Mouse (Mus musculus) embryonic facial prominence, embryonic 15.5 days (tissue): ENCODE measurements around the gene Tlk2. TPM values are rescaled to one million over a fixed set of nuclear protein-coding genes. Genes with fewer than 3 reads are reported as not detected.
"Not testable (repeated sequence)": the region's sequence is repeated elsewhere in the genome, so short reads cannot be mapped to it uniquely, and the experiment has no call there.

Experiments used
- ATAC-seq: fragments of 200-750 bp; cut with Nextera tagmentation; 2 replicates; pipeline ENCODE4 v1.8.0; 2017; ENCODE audit warnings: low read depth, moderate TSS enrichment; ENCODE audit not compliant: insufficient number of reproducible peaks, low FRiP score, low TSS enrichment
- H3K27ac ChIP-seq: fragments of 300-500 bp; sonication (generic); replicated peaks from 2 replicates; pipeline ENCODE4 v1.5.1; 2015; ENCODE audit warnings: mild to moderate bottlenecking, inconsistent platforms
- H3K27me3 ChIP-seq: fragments of 300-500 bp; sonication (generic); 2 replicates; pipeline ENCODE4 v1.6.1; 2015; ENCODE audit warnings: inconsistent platforms
- H3K36me3 ChIP-seq: fragments of 300-500 bp; sonication (generic); 2 replicates; pipeline ENCODE4 v1.6.1; 2015; ENCODE audit warnings: mild to moderate bottlenecking, inconsistent platforms
- H3K4me1 ChIP-seq: fragments of 300-500 bp; sonication (generic); 2 replicates; pipeline ENCODE4 v1.6.1; 2015; ENCODE audit warnings: inconsistent platforms
- H3K4me2 ChIP-seq: fragments of 300-500 bp; sonication (generic); replicated peaks from 2 replicates; pipeline ENCODE4 v1.6.1; 2015; ENCODE audit warnings: mild to moderate bottlenecking, inconsistent platforms
- H3K4me3 ChIP-seq: fragments of 300-500 bp; sonication (generic); replicated peaks from 2 replicates; pipeline ENCODE4 v1.5.1; 2015; ENCODE audit warnings: mild to moderate bottlenecking, inconsistent platforms
- H3K9ac ChIP-seq: fragments of 300-500 bp; sonication (generic); 2 replicates; pipeline ENCODE4 v1.6.1; 2015; ENCODE audit warnings: inconsistent platforms
- H3K9me3 ChIP-seq: fragments of 300-500 bp; sonication (generic); replicated peaks from 2 replicates; pipeline ENCODE4 v1.6.1; 2016; ENCODE audit warnings: inconsistent platforms
- WGBS: fragments of 180-500 bp; shearing (Covaris S2); methylation state at CpG from one replicate; pipeline ENCODE4 v1.1.7; 2015; 5-methylcytosine and 5-hydroxymethylcytosine counted together
- polyA plus RNA-seq: library from polyadenylated mRNA; unstranded; fragments of >200 nt; fragmentation: Nextera tagmentation; extraction: Ambion mirVana; gene quantifications from 2 replicates; pipeline ENCODE4 v1.2.1, GENCODE M21; 2015

Gene Tlk2
- polyA plus RNA-seq = 17.7 and 19.1 TPM in 2 replicates

DNA sequence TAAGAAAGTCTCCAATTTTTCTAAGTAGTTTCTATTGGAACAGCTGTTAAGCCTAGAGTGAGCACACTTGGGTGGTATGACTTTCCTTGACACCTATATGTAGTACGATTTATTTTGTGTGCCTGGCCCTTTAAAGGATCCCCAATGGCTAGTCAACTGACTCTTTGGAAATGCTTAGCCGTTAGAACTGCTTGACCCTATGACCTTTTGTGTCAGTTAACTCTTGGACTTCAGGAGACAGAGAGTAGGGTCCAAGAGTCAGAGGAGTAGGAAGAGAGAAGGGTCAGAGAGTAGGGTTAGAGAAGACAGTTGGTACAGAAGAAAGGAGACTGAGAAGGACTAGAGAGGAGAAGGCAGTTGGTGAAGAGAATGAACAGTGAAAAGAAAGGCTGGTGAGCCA is at the start of gene Tlk2:
Gene Tlk2, plus strand, starts transcription at position 292 of the 400 bp plus-strand sequence.
- 0 out of 2 replicates have a peak within 1 kb of the TSS, but pooled peaks have one; percentile 95 for H3K27ac ChIP-seq
- H3K4me1 ChIP-seq = peaks cover 17% of the 10 kb centered on the region
- peak within 1 kb of the TSS; percentile 68; the same call in 1 of the 2 replicates for H3K4me3 ChIP-seq
- peaks cover 5% of the 10 kb centered on the region; the same call in 1 of the 2 replicates for H3K36me3 ChIP-seq
- 51% methylated on average over 2 of the region's 2 CpGs for WGBS
- no peaks in the 10 kb centered on the region for H3K27me3 ChIP-seq
- no peak within 1 kb of the TSS for H3K9ac ChIP-seq
- H3K9me3 ChIP-seq = no peaks in the 10 kb centered on the region
- peak within 1 kb of the TSS; percentile 76 for H3K4me2 ChIP-seq
- ATAC-seq = no peak

DNA sequence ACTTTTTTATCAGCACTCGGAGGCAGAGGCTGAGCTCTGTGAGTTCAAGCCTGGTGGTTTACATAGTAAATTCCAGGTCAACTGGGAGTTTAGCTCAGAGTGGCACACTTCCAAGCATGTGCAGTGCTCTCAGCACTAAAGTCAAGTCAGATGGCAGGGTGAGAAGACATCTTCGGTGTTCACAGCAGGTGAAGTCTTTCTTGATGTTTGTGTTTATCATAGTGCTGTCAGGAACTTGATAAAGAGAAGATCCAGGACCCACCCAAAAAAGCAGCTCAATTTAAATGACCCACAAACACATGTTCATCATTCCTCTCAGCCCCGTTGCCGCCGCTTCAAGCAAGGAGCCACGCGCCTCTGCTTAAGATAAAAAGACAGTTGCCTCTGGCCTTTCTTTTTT is 42.9 kb upstream of the Tlk2 start:
- H3K36me3 ChIP-seq = peaks cover 88% of the 10 kb centered on the region
- 94% methylated on average over 7 of the region's 7 CpGs for WGBS
- H3K4me1 ChIP-seq = no peaks in the 10 kb centered on the region
- H3K27ac ChIP-seq = no peak overlapping the region
- H3K9me3 ChIP-seq = no peaks in the 10 kb centered on the region
- no peaks in the 10 kb centered on the region for H3K27me3 ChIP-seq
- H3K9ac ChIP-seq = no peak overlapping the region
- no peak overlapping the region for H3K4me3 ChIP-seq
- no peak for ATAC-seq
- no peak overlapping the region for H3K4me2 ChIP-seq

DNA sequence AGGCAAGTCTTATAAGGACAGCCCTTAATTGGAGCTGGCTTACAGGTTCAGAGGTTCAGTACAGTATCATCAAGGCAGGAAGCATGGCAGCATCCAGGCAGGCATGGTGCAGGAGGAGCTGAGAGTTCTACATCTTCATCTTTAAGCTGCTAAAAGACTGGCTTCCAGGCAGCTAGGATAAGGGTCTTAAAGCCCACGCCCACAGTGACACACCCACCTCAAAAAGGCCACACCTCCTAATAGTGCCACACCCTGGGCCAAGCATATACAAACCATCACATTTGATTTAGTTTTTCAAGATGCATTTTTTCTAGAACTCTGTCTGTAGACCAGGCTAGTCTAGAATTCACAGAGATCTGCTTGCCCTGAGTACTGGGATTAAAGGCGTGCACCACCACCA is 41.4 kb upstream of the Tlk2 start:
- not testable (repeated sequence) for H3K4me1 ChIP-seq, H3K4me3 ChIP-seq, H3K4me2 ChIP-seq, H3K27me3 ChIP-seq, H3K27ac ChIP-seq, H3K9ac ChIP-seq, ATAC-seq, H3K9me3 ChIP-seq
- peaks cover 84% of the 10 kb centered on the region for H3K36me3 ChIP-seq
- 83% methylated on average over 2 of the region's 2 CpGs for WGBS

DNA sequence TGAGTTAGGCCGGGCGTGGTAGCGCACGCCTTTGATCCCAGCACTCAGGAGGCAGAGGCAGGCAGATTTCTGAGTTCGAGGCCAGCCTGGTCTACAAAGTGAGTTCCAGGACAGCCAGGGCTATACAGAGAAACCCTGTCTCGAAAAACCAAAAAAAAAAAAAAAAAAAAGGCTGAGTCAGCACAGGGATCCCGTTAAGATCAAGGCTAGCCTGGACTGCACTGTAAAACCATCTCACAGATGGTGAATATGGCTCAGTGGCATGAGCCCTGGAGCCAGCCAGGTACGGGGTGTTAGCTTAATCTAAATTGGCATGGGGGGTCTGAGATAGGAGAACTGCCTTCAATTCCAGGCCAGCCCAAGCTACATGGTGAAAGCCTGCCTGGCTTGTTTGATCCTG is 38.1 kb upstream of the Tlk2 start:
- H3K36me3 ChIP-seq = peaks cover 54% of the 10 kb centered on the region
- H3K27me3 ChIP-seq, H3K9me3 ChIP-seq, H3K4me2 ChIP-seq, H3K27ac ChIP-seq, H3K4me3 ChIP-seq, H3K4me1 ChIP-seq, ATAC-seq, H3K9ac ChIP-seq: not testable (repeated sequence)
- WGBS = 95% methylated on average over 8 of the region's 8 CpGs

DNA sequence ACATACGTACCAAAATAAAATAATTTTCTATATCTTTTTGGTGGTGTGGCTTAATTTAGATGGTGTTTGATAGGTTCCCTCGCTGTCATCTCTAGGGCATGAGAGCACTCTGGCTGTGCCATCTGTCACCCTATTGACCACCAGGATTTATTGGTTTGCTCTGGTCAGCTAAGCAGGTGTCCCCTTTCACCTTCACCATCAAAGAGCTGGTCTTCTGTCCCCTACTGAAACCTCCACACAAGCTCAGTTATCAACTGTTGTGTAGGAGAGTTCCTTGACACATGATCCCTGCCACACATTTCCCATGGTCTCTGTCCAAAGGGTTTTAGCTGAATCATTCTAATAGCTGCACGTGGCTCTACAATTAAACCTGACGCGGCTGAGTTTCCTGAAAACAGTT is 37.5 kb upstream of the Tlk2 start:
- no peak overlapping the region for H3K27ac ChIP-seq

GRCm38 (mm10) chr11:105143564-105143963 is 35.0 kb upstream of the Tlk2 start:
- Histone ChIP-seq H3K9me3 (no peaks in the 10 kb centered on the region), H3K4me1 (no peaks in the 10 kb centered on the region), H3K36me3 (peaks cover 25% of the 10 kb centered on the region), H3K4me2 (no peak overlapping the region), H3K4me3 (no peak overlapping the region), H3K9ac (no peak overlapping the region), H3K27ac (no peak overlapping the region), H3K27me3 (no peaks in the 10 kb centered on the region)
- no peak for ATAC-seq

More for the DNA sequence above, 37.5 kb upstream of the Tlk2 start:
- peaks cover 48% of the 10 kb centered on the region for H3K36me3 ChIP-seq
- H3K27me3 ChIP-seq = no peaks in the 10 kb centered on the region
- WGBS = 89% methylated on average over 5 of the region's 5 CpGs
- H3K4me3 ChIP-seq = no peak overlapping the region
- no peaks in the 10 kb centered on the region for H3K4me1 ChIP-seq
- no peak overlapping the region for H3K9ac ChIP-seq
- H3K9me3 ChIP-seq = no peaks in the 10 kb centered on the region
- H3K4me2 ChIP-seq = no peak overlapping the region
- ATAC-seq = no peak

DNA sequence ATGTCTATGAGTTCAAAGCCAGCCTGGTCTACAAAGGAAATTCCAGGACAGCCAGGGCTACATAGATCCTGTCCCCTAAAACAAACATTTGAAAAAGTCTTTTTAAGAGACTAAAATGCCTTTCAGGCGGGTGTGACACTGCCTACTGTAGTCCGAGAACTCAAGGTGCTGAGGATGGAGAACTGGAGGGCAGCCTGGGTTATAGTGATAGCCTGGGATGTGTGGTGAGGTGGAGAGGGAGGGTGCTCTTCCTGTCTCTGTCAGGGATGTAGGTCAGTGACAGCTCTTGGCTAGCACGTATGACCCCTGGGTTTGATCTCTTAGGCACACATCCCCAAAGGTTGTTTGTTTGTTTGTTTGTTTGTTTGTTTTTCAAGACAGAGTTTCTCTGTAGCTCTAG is 34.5 kb upstream of the Tlk2 start:
- Histone ChIP-seq H3K27ac (no peak overlapping the region), H3K4me1 (no peaks in the 10 kb centered on the region), H3K4me3 (no peak overlapping the region), H3K9me3 (no peaks in the 10 kb centered on the region), H3K27me3 (no peaks in the 10 kb centered on the region), H3K9ac (no peak overlapping the region), H3K4me2 (no peak overlapping the region), H3K36me3 (peaks cover 21% of the 10 kb centered on the region)
- no peak for ATAC-seq
- 81% methylated on average over 3 of the region's 3 CpGs for WGBS

DNA sequence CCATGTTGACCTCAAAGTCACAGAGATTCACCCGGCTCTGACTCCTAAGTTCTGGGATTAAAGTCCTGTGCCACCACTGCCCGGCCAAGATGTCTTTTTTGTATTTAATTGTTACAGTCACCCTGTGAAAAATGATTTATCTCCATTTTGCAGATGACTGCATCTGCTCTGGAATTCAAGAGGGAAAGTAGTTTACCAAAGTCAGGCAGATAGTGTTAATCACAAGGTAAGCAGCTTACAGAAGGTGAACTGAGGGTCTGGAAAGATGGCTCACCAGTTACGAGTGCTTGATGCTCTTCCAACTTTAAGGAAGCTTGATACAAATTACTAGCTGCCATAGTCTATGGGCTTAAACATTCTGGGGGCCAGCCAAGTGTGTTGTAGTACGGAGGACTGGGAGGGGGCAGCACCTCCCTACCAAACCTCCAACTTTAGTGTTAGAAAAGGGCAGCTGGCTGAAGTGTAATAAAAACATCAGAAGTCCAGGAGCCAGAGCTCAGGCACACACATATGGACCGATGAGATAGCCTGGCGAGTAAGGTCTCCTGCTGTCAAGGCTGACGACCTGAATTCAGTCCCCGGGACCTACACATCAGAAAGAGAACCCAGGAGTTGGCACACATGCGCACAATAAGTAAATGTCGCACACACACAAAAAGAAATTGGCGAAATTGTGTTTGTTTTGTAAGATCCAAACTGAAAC is 33.9 kb upstream of the Tlk2 start:
- WGBS = 79% methylated on average over 11 of the region's 11 CpGs
- Histone ChIP-seq H3K27ac (no peak overlapping the region), H3K9ac (no peak overlapping the region), H3K4me3 (no peak overlapping the region), H3K4me2 (no peak overlapping the region), H3K27me3 (no peaks in the 10 kb centered on the region), H3K4me1 (no peaks in the 10 kb centered on the region), H3K9me3 (no peaks in the 10 kb centered on the region), H3K36me3 (peaks cover 15% of the 10 kb centered on the region)
- ATAC-seq = no peak

DNA sequence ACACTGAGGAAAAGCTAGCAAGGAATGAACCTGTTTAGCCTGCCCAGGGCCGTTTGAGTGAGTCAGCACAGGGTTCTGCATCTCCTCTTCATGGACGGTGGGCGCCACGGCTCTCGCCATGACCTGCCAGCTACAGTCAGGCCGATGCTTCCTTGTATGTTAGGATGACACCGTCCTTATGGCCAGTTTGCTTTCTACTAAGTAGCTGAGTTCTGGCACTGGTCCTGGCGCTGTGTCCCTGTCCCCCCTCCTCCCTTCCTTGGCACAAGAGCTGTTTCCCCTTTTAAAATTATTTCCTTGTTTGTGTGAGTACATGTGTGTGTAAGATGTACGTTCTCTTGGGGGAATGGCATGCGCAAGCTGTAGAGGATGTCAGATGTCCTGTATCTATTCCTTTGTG is 33.4 kb upstream of the Tlk2 start:
- WGBS = 74% methylated on average over 10 of the region's 10 CpGs

DNA sequence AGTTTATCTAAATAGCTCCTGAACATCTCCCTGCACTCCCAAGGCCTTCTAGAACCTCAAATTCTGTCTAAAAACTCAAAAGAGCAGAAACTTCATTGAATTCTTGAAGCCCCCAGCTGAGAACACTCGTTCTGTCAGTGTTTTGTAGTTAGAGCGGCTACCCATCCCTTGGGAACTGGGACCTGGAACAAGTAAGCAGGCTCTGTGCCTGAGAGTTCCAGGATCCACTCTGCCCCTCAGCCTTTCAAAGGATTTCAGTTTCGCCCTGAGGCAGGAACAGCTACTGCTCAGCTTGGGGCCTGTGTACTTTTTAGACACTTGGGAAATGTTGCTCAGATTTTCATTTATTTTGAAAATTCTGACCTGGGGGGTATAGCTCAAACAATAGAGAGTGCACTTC is 32.0 kb upstream of the Tlk2 start, which contains the start of gene Gm10842:
Gene Gm10842, plus strand, starts transcription at position 301 of the 400 bp plus-strand sequence.
- Histone ChIP-seq H3K27me3 (no peaks in the 10 kb centered on the region), H3K4me2 (no peak within 1 kb of the TSS), H3K36me3 (no peaks in the 10 kb centered on the region), H3K4me1 (0 out of 2 replicates have a peak, but pooled peaks cover 5% of the 10 kb centered on the region), H3K27ac (no peak within 1 kb of the TSS), H3K9ac (no peak within 1 kb of the TSS), H3K4me3 (no peak within 1 kb of the TSS), H3K9me3 (no peaks in the 10 kb centered on the region)
- WGBS = 59% methylated on average over 3 of the region's 3 CpGs
- no peak for ATAC-seq

More for the DNA sequence above, 33.4 kb upstream of the Tlk2 start:
- Histone ChIP-seq H3K9ac (no peak overlapping the region), H3K36me3 (peaks cover 10% of the 10 kb centered on the region), H3K4me2 (no peak overlapping the region), H3K9me3 (no peaks in the 10 kb centered on the region), H3K4me3 (no peak overlapping the region), H3K4me1 (no peaks in the 10 kb centered on the region), H3K27ac (no peak overlapping the region), H3K27me3 (no peaks in the 10 kb centered on the region)
- no peak for ATAC-seq

DNA sequence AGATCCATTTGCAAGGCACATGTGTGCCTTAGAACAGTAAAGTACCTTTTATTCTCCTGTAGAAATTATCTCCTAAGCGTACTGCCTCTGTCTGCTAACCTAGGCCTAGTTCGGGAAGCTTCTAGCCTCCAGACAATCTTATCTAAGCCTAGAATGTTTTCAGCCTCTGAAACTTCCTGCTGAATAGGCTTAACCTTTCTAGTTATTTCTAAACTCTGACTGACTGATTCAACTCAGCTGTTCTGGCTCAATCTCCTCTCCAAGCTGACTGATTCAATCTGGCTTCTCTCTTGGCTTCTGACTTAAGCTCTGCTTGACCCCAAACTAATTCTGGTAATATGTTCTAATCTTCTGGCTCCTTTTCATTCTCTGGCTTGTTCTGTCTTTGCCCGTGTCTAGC is 29.3 kb upstream of the Tlk2 start:
- Histone ChIP-seq H3K9ac (no peak overlapping the region), H3K27ac (no peak overlapping the region), H3K27me3 (no peaks in the 10 kb centered on the region), H3K4me3 (no peak overlapping the region), H3K4me2 (no peak overlapping the region), H3K9me3 (no peaks in the 10 kb centered on the region), H3K36me3 (no peaks in the 10 kb centered on the region), H3K4me1 (peaks cover 19% of the 10 kb centered on the region; the same call in 1 of the 2 replicates)
- no peak for ATAC-seq
- 69% methylated on average over 3 of the region's 3 CpGs for WGBS

- Histone ChIP-seq H3K27ac (no peak overlapping the region), H3K36me3 (no peaks in the 10 kb centered on the region), H3K4me2 (no peak overlapping the region), H3K9ac (no peak overlapping the region), H3K4me1 (peaks cover 19% of the 10 kb centered on the region; the same call in 1 of the 2 replicates), H3K9me3 (no peaks in the 10 kb centered on the region), H3K27me3 (no peaks in the 10 kb centered on the region), H3K4me3 (no peak overlapping the region)
- WGBS = 90% methylated on average over 1 of the region's 1 CpGs
- ATAC-seq = no peak
Measured at GRCm38 (mm10) chr11:105149766-105150165, 28.8 kb upstream of the Tlk2 start.
